In genomic region chr11:11824970-11825635, GRCm38 (mm10) we compare ENCODE assay signal across 8 mouse cellular contexts. TPM values are rescaled to one million over a fixed set of nuclear protein-coding genes. Genes with fewer than 3 reads are reported as not detected.
DNase-seq lines count a peak whose midpoint lies in the region; ATAC-seq and TF ChIP-seq lines count a peak whose summit lies in the region.

No protein-coding gene starts in this region.

- DNase-seq in forebrain, embryonic 11.5 days (ENCODE audit: low spot score), result no peak
- DNase-seq in liver, postnatal 0 days, result no peak
- DNase-seq in kidney, adult 18-20 months, result no peak
- DNase-seq in gastrocnemius, postnatal 36 days, result no peak

- 0 out of 2 replicates have a peak overlapping the region, but pooled peaks have one; percentile 27 for H3K27ac ChIP-seq in forebrain, embryonic 11.5 days (ENCODE audit: low read depth, low read length)
- no peak overlapping the region for H3K27ac ChIP-seq in forebrain, embryonic 16.5 days (ENCODE audit: low read length)
- peak overlapping the region; percentile 30; the same call in 1 of the 2 replicates for H3K27ac ChIP-seq in liver, embryonic 12.5 days
- no peak overlapping the region for H3K27ac ChIP-seq in liver, postnatal 0 days (ENCODE audit: low read depth)
- peak overlapping the region; percentile 79 for H3K27ac ChIP-seq in hindbrain, embryonic 12.5 days
- 0 out of 2 replicates have a peak overlapping the region, but pooled peaks have one; percentile 15 for H3K27ac ChIP-seq in midbrain, embryonic 15.5 days

- no peak for TF ChIP-seq EP300 in liver, postnatal 0 days (IDR thresholded peaks at IDR 0.05; ENCODE audit: low read depth)

- H3K9me3 ChIP-seq in forebrain, embryonic 11.5 days (ENCODE audit: control insufficient read depth, low read length), result no peaks in the 10 kb centered on the region
- no peaks in the 10 kb centered on the region for H3K9me3 ChIP-seq in forebrain, embryonic 16.5 days (ENCODE audit: control insufficient read depth, low read length)
- no peaks in the 10 kb centered on the region for H3K9me3 ChIP-seq in liver, embryonic 12.5 days (replicated peaks)
- H3K9me3 ChIP-seq in liver, postnatal 0 days (ENCODE audit: low read length), result no peaks in the 10 kb centered on the region
- H3K9me3 ChIP-seq in hindbrain, embryonic 12.5 days (replicated peaks), result no peaks in the 10 kb centered on the region
- no peaks in the 10 kb centered on the region for H3K9me3 ChIP-seq in midbrain, embryonic 15.5 days

- no peaks in the 10 kb centered on the region for H3K36me3 ChIP-seq in forebrain, embryonic 11.5 days (ENCODE audit: control insufficient read depth, insufficient read depth, low read length)
- no peaks in the 10 kb centered on the region for H3K36me3 ChIP-seq in forebrain, embryonic 16.5 days (ENCODE audit: control insufficient read depth, insufficient read depth)
- no peaks in the 10 kb centered on the region for H3K36me3 ChIP-seq in liver, embryonic 12.5 days
- no peaks in the 10 kb centered on the region for H3K36me3 ChIP-seq in liver, postnatal 0 days (replicated peaks; ENCODE audit: insufficient read depth, low read length)
- H3K36me3 ChIP-seq in hindbrain, embryonic 12.5 days, result no peaks in the 10 kb centered on the region
- no peaks in the 10 kb centered on the region for H3K36me3 ChIP-seq in midbrain, embryonic 15.5 days (replicated peaks)

- H3K4me2 ChIP-seq in forebrain, embryonic 11.5 days (ENCODE audit: low read depth, low read length, severe bottlenecking), result no peak overlapping the region
- H3K4me2 ChIP-seq in forebrain, embryonic 16.5 days (ENCODE audit: low read length), result no peak overlapping the region
- no peak overlapping the region for H3K4me2 ChIP-seq in liver, embryonic 12.5 days
- H3K4me2 ChIP-seq in liver, postnatal 0 days (ENCODE audit: low read depth, low read length), result no peak overlapping the region
- no peak overlapping the region for H3K4me2 ChIP-seq in hindbrain, embryonic 12.5 days (replicated peaks)
- H3K4me2 ChIP-seq in midbrain, embryonic 15.5 days, result no peak overlapping the region

- ATAC-seq in forebrain, embryonic 11.5 days (replicated peaks; ENCODE audit: low FRiP score), result no peak
- no peak for ATAC-seq in forebrain, embryonic 16.5 days
- no peak for ATAC-seq in liver, embryonic 12.5 days
- ATAC-seq in liver, postnatal 0 days, result no peak
- ATAC-seq in hindbrain, embryonic 12.5 days (ENCODE audit: low FRiP score), result 0 out of 2 replicates have a peak, but pooled peaks have one; percentile 4
- ATAC-seq in midbrain, embryonic 15.5 days (replicated peaks), result no peak

- intact Hi-C loops in gastrocnemius, postnatal 36 days (cut with DNase I), result no loop called here

- no peaks in the 10 kb centered on the region for H3K27me3 ChIP-seq in forebrain, embryonic 11.5 days (ENCODE audit: control insufficient read depth, insufficient read depth, low read length)
- no peaks in the 10 kb centered on the region for H3K27me3 ChIP-seq in forebrain, embryonic 16.5 days (replicated peaks; ENCODE audit: control insufficient read depth, insufficient read depth, low read length)
- peaks cover 46% of the 10 kb centered on the region for H3K27me3 ChIP-seq in liver, embryonic 12.5 days (replicated peaks)
- H3K27me3 ChIP-seq in liver, postnatal 0 days (ENCODE audit: insufficient read depth, low read length), result 0 out of 2 replicates have a peak, but pooled peaks cover 3% of the 10 kb centered on the region
- no peaks in the 10 kb centered on the region for H3K27me3 ChIP-seq in hindbrain, embryonic 12.5 days
- no peaks in the 10 kb centered on the region for H3K27me3 ChIP-seq in midbrain, embryonic 15.5 days (replicated peaks)

- TF ChIP-seq CTCF in liver, postnatal 0 days (IDR thresholded peaks at IDR 0.05; ENCODE audit: low read depth), result no peak

- H3K4me3 ChIP-seq in forebrain, embryonic 11.5 days (ENCODE audit: low read depth, low read length), result no peak overlapping the region
- no peak overlapping the region for H3K4me3 ChIP-seq in forebrain, embryonic 16.5 days (replicated peaks; ENCODE audit: low read length)
- H3K4me3 ChIP-seq in liver, embryonic 12.5 days, result no peak overlapping the region
- no peak overlapping the region for H3K4me3 ChIP-seq in liver, postnatal 0 days (ENCODE audit: low read depth, low read length)
- no peak overlapping the region for H3K4me3 ChIP-seq in hindbrain, embryonic 12.5 days
- H3K4me3 ChIP-seq in midbrain, embryonic 15.5 days, result no peak overlapping the region

- WGBS in forebrain, embryonic 11.5 days, result 49% methylated on average over 3 of the region's 3 CpGs
- WGBS in forebrain, embryonic 16.5 days, result 38% methylated on average over 3 of the region's 3 CpGs
- WGBS in liver, embryonic 12.5 days (ENCODE audit: insufficient replicate concordance), result 60% methylated on average over 3 of the region's 3 CpGs
- WGBS in liver, postnatal 0 days (ENCODE audit: insufficient replicate concordance), result 77% methylated on average over 3 of the region's 3 CpGs
- 46% methylated on average over 3 of the region's 3 CpGs for WGBS in hindbrain, embryonic 12.5 days
- WGBS in midbrain, embryonic 15.5 days, result 46% methylated on average over 3 of the region's 3 CpGs

- H3K4me1 ChIP-seq in forebrain, embryonic 11.5 days (replicated peaks; ENCODE audit: control insufficient read depth, insufficient read depth, low read length), result peaks cover 53% of the 10 kb centered on the region
- H3K4me1 ChIP-seq in forebrain, embryonic 16.5 days (replicated peaks; ENCODE audit: control insufficient read depth, insufficient read depth, low read length), result peaks cover 34% of the 10 kb centered on the region
- peaks cover 80% of the 10 kb centered on the region for H3K4me1 ChIP-seq in liver, embryonic 12.5 days
- H3K4me1 ChIP-seq in liver, postnatal 0 days (ENCODE audit: insufficient read depth), result peaks cover 20% of the 10 kb centered on the region
- H3K4me1 ChIP-seq in hindbrain, embryonic 12.5 days, result peaks cover 63% of the 10 kb centered on the region
- H3K4me1 ChIP-seq in midbrain, embryonic 15.5 days, result peaks cover 40% of the 10 kb centered on the region

- peak overlapping the region; percentile 4; the same call in 1 of the 2 replicates for H3K9ac ChIP-seq in forebrain, embryonic 11.5 days (ENCODE audit: low read length)
- no peak overlapping the region for H3K9ac ChIP-seq in forebrain, embryonic 16.5 days (replicated peaks; ENCODE audit: low read depth, low read length)
- H3K9ac ChIP-seq in liver, embryonic 12.5 days, result no peak overlapping the region
- H3K9ac ChIP-seq in liver, postnatal 0 days (replicated peaks), result no peak overlapping the region
- no peak overlapping the region for H3K9ac ChIP-seq in hindbrain, embryonic 12.5 days
- no peak overlapping the region for H3K9ac ChIP-seq in midbrain, embryonic 15.5 days

RNA-seq across cellular contexts. Expression of gene Fignl1, which starts 16.3 kb away (rescaled TPM):
- polyA plus RNA-seq in forebrain, embryonic 11.5 days (2014; fragmentation: Nextera tagmentation; extraction: Ambion mirVana), result 89.5 and 101 TPM in 2 replicates
- 25.5 and 28.6 TPM in 2 replicates for polyA plus RNA-seq in forebrain, embryonic 16.5 days (2015; fragmentation: Nextera tagmentation; extraction: Ambion mirVana)
- polyA plus RNA-seq in liver, embryonic 12.5 days (2016; fragmentation: Nextera tagmentation; extraction: Ambion mirVana), result 126 and 130 TPM in 2 replicates
- 26.1 and 31.2 TPM in 2 replicates for polyA plus RNA-seq in liver, postnatal 0 days (2015; fragmentation: Nextera tagmentation; extraction: Ambion mirVana)
- polyA plus RNA-seq in hindbrain, embryonic 12.5 days (2016; fragmentation: Nextera tagmentation; extraction: Ambion mirVana), result 41.0 and 41.1 TPM in 2 replicates
- 9.8 and 12.5 TPM in 2 replicates for polyA plus RNA-seq in midbrain, embryonic 15.5 days (2015; fragmentation: Nextera tagmentation; extraction: Ambion mirVana)
- total RNA-seq in gastrocnemius, postnatal 36 days (2021), result under 1 TPM; 0.30 to 0.36 TPM

Comparison
In these comparisons a context has a peak if more than half of its experiments do, and no peak if none do; other contexts are left out.
1. H3K27ac ChIP-seq: peak in forebrain, embryonic 11.5 days (single experiment), liver, embryonic 12.5 days (single experiment), hindbrain, embryonic 12.5 days (single experiment) and midbrain, embryonic 15.5 days (single experiment); none in forebrain, embryonic 16.5 days (single experiment) and liver, postnatal 0 days (single experiment).